Mouse (Mus musculus): ENCODE results near the gene Gm7271. TPM values are rescaled to one million over a fixed set of nuclear protein-coding genes. Genes with fewer than 3 reads are reported as not detected.

The Gm7271 gene
- total RNA-seq, 2 experiments from 2014 or later: not detected

- peak overlapping the region; percentile 92 for H3K4me3 ChIP-seq
- intact Hi-C loops (cut with DNase I): loop anchor here (2.0 to 10.0 kb wide), 3 partner anchors 59 to 227 kb away; partner anchors contain the start of genes Cep135 and Clock
These were observed 45.8 kb downstream of the Gm7271 start for GRCm38 (mm10) chr5:76529704-76530066.

DNA sequence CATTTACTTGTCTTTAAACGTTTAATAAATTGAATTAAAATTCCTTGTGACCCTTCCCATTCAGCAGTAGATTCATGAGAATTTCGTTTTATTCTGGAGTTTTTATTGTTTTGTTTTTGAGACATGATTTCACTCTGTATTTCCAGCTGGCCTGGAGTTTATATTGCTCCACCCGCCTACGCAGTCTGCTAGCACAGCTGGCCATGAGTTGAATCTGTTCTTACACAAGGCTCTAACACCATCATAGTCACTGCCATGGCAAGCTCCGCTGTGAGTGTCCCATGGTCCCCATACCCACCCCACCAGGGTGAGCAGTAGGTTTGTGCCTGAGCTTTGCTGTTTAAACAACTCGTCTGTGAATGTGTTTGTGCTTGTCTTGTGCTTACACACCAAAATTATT, 49.3 kb downstream of the Gm7271 start:
- no peak for DNase-seq (ENCODE audit: extremely low spot score in 1 of 2, low spot score in 2 of 2)
- intact Hi-C loops (cut with DNase I): loop anchor here (10.0 kb wide), 1 partner anchor 108 kb away; no protein-coding TSS in a partner anchor
- Histone ChIP-seq H3K4me3 (no peak overlapping the region), H3K27ac (no peak overlapping the region)
- TF ChIP-seq CTCF (IDR thresholded peaks at IDR 0.05): no peak

More at GRCm38 (mm10) chr5:76529704-76530066, 45.8 kb downstream of the Gm7271 start:
- no peak for TF ChIP-seq CTCF (IDR thresholded peaks at IDR 0.05)
- DNase-seq (ENCODE audit: extremely low spot score in 1 of 2, low spot score in 2 of 2): no peak
- peak overlapping the region; percentile 75 for H3K27ac ChIP-seq

DNA sequence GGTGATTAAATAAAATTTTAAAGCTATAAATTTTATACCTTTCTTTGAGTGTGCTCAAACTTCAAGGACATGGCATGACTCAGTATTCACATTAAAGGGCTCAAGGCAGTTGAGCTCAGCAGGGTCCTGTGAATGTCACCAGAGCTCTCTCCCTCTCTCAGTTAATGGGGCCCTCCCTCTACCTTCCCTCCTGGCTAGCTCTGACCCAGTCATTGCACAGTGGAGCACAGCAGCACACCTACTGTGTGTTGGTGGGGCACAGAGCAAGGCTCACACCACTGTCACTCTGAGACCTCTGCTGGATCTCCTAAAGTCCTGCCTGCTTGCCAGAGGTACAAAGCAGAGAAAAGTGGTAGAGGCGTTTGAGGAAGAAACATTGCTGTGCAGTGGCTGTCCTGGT, 52.4 kb downstream of the Gm7271 start:
- no peak for TF ChIP-seq CTCF (IDR thresholded peaks at IDR 0.05)
- Histone ChIP-seq H3K4me3 (no peak overlapping the region), H3K27ac (no peak overlapping the region)
- DNase-seq (ENCODE audit: extremely low spot score in 1 of 2, low spot score in 2 of 2): no peak
- intact Hi-C loops (cut with DNase I): loop anchor here (10.0 kb wide), 1 partner anchor 111 kb away; no protein-coding TSS in a partner anchor

- no peak for DNase-seq (ENCODE audit: extremely low spot score in 1 of 2, low spot score in 2 of 2)
- Histone ChIP-seq H3K4me3 (no peak overlapping the region), H3K27ac (peak overlapping the region; percentile 58)
- no peak for TF ChIP-seq CTCF (IDR thresholded peaks at IDR 0.05)
- intact Hi-C loops (cut with DNase I): loop anchor here (10.0 kb wide), 1 partner anchor 113 kb away; no protein-coding TSS in a partner anchor
These were observed 53.7 kb downstream of the Gm7271 start for GRCm38 (mm10) chr5:76537578-76537977.

- Histone ChIP-seq H3K27ac (peak overlapping the region; percentile 66), H3K4me3 (no peak overlapping the region)
- no peak for TF ChIP-seq CTCF (IDR thresholded peaks at IDR 0.05)
- DNase-seq (ENCODE audit: extremely low spot score in 1 of 2, low spot score in 2 of 2): peak in 1 of 2 experiments; percentile 25
- intact Hi-C loops (cut with DNase I): loop anchor here (2.0 to 10.0 kb wide), 4 partner anchors 235 to 678 kb away; partner anchors contain the start of genes Clock and Srd5a3
These were observed 56.3 kb downstream of the Gm7271 start for GRCm38 (mm10) chr5:76540181-76540580.

- no peak for DNase-seq (ENCODE audit: extremely low spot score in 1 of 2, low spot score in 2 of 2)
- intact Hi-C loops (cut with DNase I): loop anchor here (2.0 to 10.0 kb wide), 4 partner anchors 236 to 679 kb away; partner anchors contain the start of genes Clock and Srd5a3
These were observed 57.0 kb downstream of the Gm7271 start for GRCm38 (mm10) chr5:76540842-76541241.

DNA sequence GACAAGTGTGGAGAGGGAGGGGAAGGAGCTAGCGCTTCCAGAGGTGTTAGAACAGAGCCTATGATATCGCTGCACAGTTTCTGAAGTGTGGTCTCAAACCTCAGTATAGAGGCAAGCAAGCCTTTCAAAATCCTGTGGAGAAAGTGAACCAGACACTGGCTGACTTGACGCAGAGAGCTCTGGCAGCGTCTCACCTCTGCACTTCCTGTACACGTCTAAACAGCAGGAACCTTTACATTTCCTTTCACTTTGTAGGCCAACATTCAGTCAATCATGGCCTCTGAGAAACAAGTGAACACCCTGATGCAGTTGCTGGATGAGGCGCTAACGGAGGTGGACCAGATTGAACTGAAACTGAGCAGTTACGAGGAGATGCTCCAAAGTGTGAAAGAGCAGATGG, 59.4 kb downstream of the Gm7271 start:
- TF ChIP-seq CTCF (IDR thresholded peaks at IDR 0.05): no peak
- DNase-seq (ENCODE audit: extremely low spot score in 1 of 2, low spot score in 2 of 2): no peak
- Histone ChIP-seq H3K27ac (no peak overlapping the region), H3K4me3 (no peak overlapping the region)
- intact Hi-C loops (cut with DNase I): loop anchor here (5.0 to 10.0 kb wide), 3 partner anchors 298 to 681 kb away; partner anchors contain the start of gene Srd5a3

More at GRCm38 (mm10) chr5:76540842-76541241, 57.0 kb downstream of the Gm7271 start:
- peak; percentile 79 for TF ChIP-seq CTCF (IDR thresholded peaks at IDR 0.05)
- Histone ChIP-seq H3K4me3 (no peak overlapping the region), H3K27ac (peak overlapping the region; percentile 66; the same call in 1 of the 2 replicates)

GRCm38 (mm10) chr5:76550426-76550825, 66.6 kb downstream of the Gm7271 start:
- Histone ChIP-seq H3K4me3 (no peak overlapping the region), H3K27ac (no peak overlapping the region)
- DNase-seq (ENCODE audit: extremely low spot score in 1 of 2, low spot score in 2 of 2): no peak
- intact Hi-C loops (cut with DNase I): no loop called here
- TF ChIP-seq CTCF (IDR thresholded peaks at IDR 0.05): no peak

- DNase-seq (ENCODE audit: extremely low spot score in 1 of 2, low spot score in 2 of 2): peak; percentile 49 to 62
- intact Hi-C loops (cut with DNase I): loop anchor here (2.0 kb wide), 1 partner anchor 277 kb away; no protein-coding TSS in a partner anchor
- Histone ChIP-seq H3K27ac (no peak overlapping the region), H3K4me3 (no peak overlapping the region)
- peak; percentile 95 for TF ChIP-seq CTCF (IDR thresholded peaks at IDR 0.05)
These were observed 81.5 kb downstream of the Gm7271 start for GRCm38 (mm10) chr5:76565321-76565720.

Other genes with a start within 250 kb of the Gm7271 start
- 10 to 100 TPM; 56.7 to 56.9 TPM for gene Clock, start 179.2 kb upstream of the Gm7271 start, total RNA-seq (2021)
- not detected for gene Pdcl2, start 152.9 kb upstream of the Gm7271 start, total RNA-seq (2021)
- gene Nmu, start 120.3 kb upstream of the Gm7271 start, total RNA-seq (2021): not detected
- 10 to 100 TPM; 55.4 to 59.9 TPM for gene Exoc1, start 45.3 kb downstream of the Gm7271 start, total RNA-seq (2021)
- gene Cep135, start 104.7 kb downstream of the Gm7271 start, total RNA-seq (2021): 1 to 10 TPM; 6.8 to 7.2 TPM
- 10 to 100 TPM; 59.4 to 61.7 TPM for gene C530008M17Rik, start 172.5 kb downstream of the Gm7271 start, total RNA-seq (2021)

Data from left cerebral cortex, adult 2 months (tissue).